Mouse (Mus musculus): ENCODE results near the gene Ahdc1. TPM values are rescaled to one million over a fixed set of nuclear protein-coding genes. Genes with fewer than 3 reads are reported as not detected.

Ahdc1 gene
- total and polyA plus RNA-seq, 3 experiments, result 1.6 to 19.9 (median 8.4) TPM

DNA sequence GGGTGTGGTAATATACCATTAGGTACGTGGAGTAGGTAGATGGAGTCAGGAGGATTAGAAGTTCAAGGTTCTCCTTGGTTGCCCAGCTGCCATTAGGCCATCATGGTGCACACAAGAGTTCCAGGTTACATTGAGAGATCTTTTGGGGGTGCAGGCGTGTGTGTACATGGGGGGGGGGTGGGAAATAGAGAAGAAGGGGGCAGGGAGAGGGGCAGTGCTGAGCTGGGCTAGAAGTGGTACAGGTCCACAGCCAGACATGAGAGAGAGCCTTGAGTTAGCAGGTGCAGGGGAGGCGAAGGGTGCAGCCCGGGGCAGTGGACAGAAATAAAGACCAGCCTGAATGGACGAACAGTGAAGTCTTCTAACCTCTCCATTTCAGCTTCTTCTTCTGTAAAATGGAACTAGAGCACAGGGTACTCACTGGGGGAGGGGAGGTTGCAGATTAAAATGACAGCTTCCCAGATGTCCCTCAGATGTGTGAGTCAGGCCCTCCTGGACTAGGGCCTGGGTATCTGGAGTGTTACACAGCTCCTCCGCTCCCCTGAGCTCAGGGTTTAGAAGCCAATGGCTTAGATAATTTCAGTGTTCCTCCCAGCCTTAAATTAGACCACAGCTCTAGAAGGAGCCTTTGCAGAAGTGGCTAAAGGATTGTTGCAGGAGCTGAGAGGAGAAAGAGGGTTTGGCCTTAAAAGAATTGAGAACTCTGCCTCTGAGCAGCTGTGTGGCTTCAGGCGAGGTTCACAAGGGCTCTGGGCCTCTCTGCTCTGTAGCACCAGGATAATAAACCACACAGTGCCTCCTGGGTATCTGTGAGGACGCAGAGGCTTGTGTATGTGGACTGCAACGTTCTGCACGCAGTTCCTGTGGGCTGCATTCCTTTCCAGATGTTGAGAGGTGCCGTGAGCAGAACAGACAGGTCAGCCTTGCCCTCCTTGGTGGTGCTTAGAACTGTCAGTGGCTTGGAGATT, 47.7 kb downstream of the Ahdc1 start:
- TF ChIP-seq ETS1 (conservative IDR thresholded peaks at IDR 0.05; ENCODE audit: low read depth, low read length) (no peak), POLR2A (IDR thresholded peaks at IDR 0.05; ENCODE audit: low read depth, low read length) (no peak)
- dilution Hi-C loops (cut with MboI; ENCODE audit: extremely low pct_ligation_motif_present, extremely low pct_unique_long_range_greater_than_20kb, low sequenced_read_pairs), result no loop called here
- Histone ChIP-seq H3K27me3 (replicated peaks) (no peaks in the 10 kb centered on the region), H3K36me3 (replicated peaks in 1 of 2; ENCODE audit: control insufficient read depth in 1 of 2, insufficient read depth in 1 of 2, low read length in 1 of 2) (peaks cover 29 to 77% of the 10 kb centered on the region in 2 experiments), H3K27ac (ENCODE audit: insufficient read depth, low read depth) (0 out of 2 replicates have a peak overlapping the region, but pooled peaks have one; percentile 69), H3K4me2 (ENCODE audit: insufficient read depth, low read depth, poor library complexity, severe bottlenecking) (no peak overlapping the region), H3K79me2 (replicated peaks; ENCODE audit: control insufficient read depth, extremely low read depth, insufficient read depth, poor library complexity, severe bottlenecking) (no peaks in the 10 kb centered on the region), H3K4me1 (ENCODE audit: control insufficient read depth in 1 of 2, insufficient read depth in 2 of 2) (peaks cover 23 to 47% of the 10 kb centered on the region in 2 experiments), H3K4me3 (replicated peaks in 1 of 3; ENCODE audit: low read depth in 2 of 3, low read length in 2 of 3, poor library complexity in 1 of 3) (no peak overlapping the region), H3K9me3 (replicated peaks; ENCODE audit: low read length) (no peaks in the 10 kb centered on the region), H3K9ac (ENCODE audit: insufficient read depth, low read depth) (no peak overlapping the region)
- no peak for DNase-seq (ENCODE audit: extremely low read depth)
- in situ Hi-C loops (cut with MboI; ENCODE audit: low pct_ligation_motif_present, low pct_unique_long_range_greater_than_20kb, low sequenced_read_pairs), result no loop called here

DNA sequence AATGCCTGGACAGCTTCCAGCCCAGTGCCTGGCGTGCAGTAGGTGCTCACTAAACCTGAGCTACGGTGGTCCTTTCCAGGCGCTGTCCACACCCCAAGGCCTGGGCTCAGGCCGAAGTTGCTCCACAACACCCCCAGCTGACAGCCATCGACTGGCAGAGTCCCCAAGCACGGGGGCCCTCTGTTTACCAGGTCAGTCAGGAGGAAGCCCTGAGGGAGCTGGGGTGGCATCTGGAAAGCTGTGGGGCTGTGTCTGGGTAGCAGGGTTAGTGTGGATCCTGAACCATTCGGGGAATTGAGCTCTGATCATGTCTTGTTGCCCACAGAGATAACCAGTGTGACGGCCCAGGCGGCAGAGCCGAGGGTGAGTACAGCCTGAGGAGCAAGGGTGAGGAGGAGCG, 49.6 kb downstream of the Ahdc1 start:
- TF ChIP-seq MXI1 (IDR thresholded peaks at IDR 0.05; ENCODE audit: low read depth, low read length) (no peak), CTCF (conservative IDR thresholded peaks at IDR 0.05 in 1 of 2, IDR thresholded peaks at IDR 0.05 in 1 of 2; ENCODE audit: low read depth in 2 of 2, low read length in 2 of 2) (no peak), PAX5 (IDR thresholded peaks at IDR 0.05; ENCODE audit: low read length) (no peak), JUN (IDR thresholded peaks at IDR 0.05; ENCODE audit: insufficient read depth, low read depth, low read length) (no peak), MAFK (IDR thresholded peaks at IDR 0.05; ENCODE audit: insufficient replicate concordance, low read length) (no peak), E2F4 (IDR thresholded peaks at IDR 0.05; ENCODE audit: insufficient replicate concordance, low read depth, low read length) (no peak), USF1 (IDR thresholded peaks at IDR 0.05; ENCODE audit: low read depth, low read length) (no peak), ZKSCAN1 (IDR thresholded peaks at IDR 0.05; ENCODE audit: borderline replicate concordance, low read depth, low read length) (no peak), USF2 (conservative IDR thresholded peaks at IDR 0.05; ENCODE audit: low read depth, low read length) (no peak), EP300 (IDR thresholded peaks at IDR 0.05; ENCODE audit: low read length) (no peak), CHD2 (IDR thresholded peaks at IDR 0.05; ENCODE audit: low read length) (no peak), NRF1 (IDR thresholded peaks at IDR 0.05; ENCODE audit: low read depth, low read length) (no peak), RAD21 (IDR thresholded peaks at IDR 0.05; ENCODE audit: low read depth, low read length) (no peak), TBP (conservative IDR thresholded peaks at IDR 0.05; ENCODE audit: low read depth, low read length) (no peak), HCFC1 (IDR thresholded peaks at IDR 0.05; ENCODE audit: low read depth, low read length) (no peak), GABPA (IDR thresholded peaks at IDR 0.05; ENCODE audit: insufficient replicate concordance, low read depth, low read length) (no peak), UBTF (IDR thresholded peaks at IDR 0.05; ENCODE audit: low read depth, low read length) (no peak)
- Histone ChIP-seq H3K4me2 (ENCODE audit: insufficient read depth, low read depth, poor library complexity, severe bottlenecking) (no peak overlapping the region), H3K4me1 (ENCODE audit: control insufficient read depth in 1 of 2, insufficient read depth in 2 of 2) (peaks cover 22 to 34% of the 10 kb centered on the region in 2 experiments), H3K4me3 (replicated peaks in 1 of 3; ENCODE audit: low read depth in 2 of 3, low read length in 2 of 3, poor library complexity in 1 of 3) (no peak overlapping the region), H3K9me3 (replicated peaks; ENCODE audit: low read length) (no peaks in the 10 kb centered on the region), H3K9ac (ENCODE audit: insufficient read depth, low read depth) (no peak overlapping the region), H3K36me3 (replicated peaks in 1 of 2; ENCODE audit: control insufficient read depth in 1 of 2, insufficient read depth in 1 of 2, low read length in 1 of 2) (peaks cover 48 to 82% of the 10 kb centered on the region in 2 experiments), H3K27me3 (replicated peaks) (no peaks in the 10 kb centered on the region), H3K79me2 (replicated peaks; ENCODE audit: control insufficient read depth, extremely low read depth, insufficient read depth, poor library complexity, severe bottlenecking) (no peaks in the 10 kb centered on the region), H3K27ac (ENCODE audit: insufficient read depth, low read depth) (no peak overlapping the region)
- dilution Hi-C loops (cut with MboI; ENCODE audit: extremely low pct_ligation_motif_present, extremely low pct_unique_long_range_greater_than_20kb, low sequenced_read_pairs), result no loop called here
- no peak for DNase-seq (ENCODE audit: extremely low read depth)
- in situ Hi-C loops (cut with MboI; ENCODE audit: low pct_ligation_motif_present, low pct_unique_long_range_greater_than_20kb, low sequenced_read_pairs), result no loop called here
